Mouse (Mus musculus): Measurements from ENCODE around the gene Gm20388. TPM values are rescaled to one million over a fixed set of nuclear protein-coding genes. Genes with fewer than 3 reads are reported as not detected.

Gene Gm20388
- polyA plus RNA-seq, 1 experiment from 2014 or later = not detected

GRCm38 (mm10) chr8:122191054-122191376 is 2280.4 kb downstream of the Gm20388 start:
- Histone ChIP-seq H3K4me3 (ENCODE audit: low read depth, low read length) (no peak overlapping the region), H3K36me3 (ENCODE audit: control insufficient read depth, insufficient read depth) (no peaks in the 10 kb centered on the region), H3K4me2 (replicated peaks; ENCODE audit: low read depth) (no peak overlapping the region), H3K27me3 (replicated peaks; ENCODE audit: control insufficient read depth, insufficient read depth, low read length) (no peaks in the 10 kb centered on the region), H3K4me1 (replicated peaks; ENCODE audit: control insufficient read depth, insufficient read depth, low read length) (no peaks in the 10 kb centered on the region), H3K9me3 (ENCODE audit: control insufficient read depth) (no peaks in the 10 kb centered on the region), H3K9ac (ENCODE audit: low read depth, low read length) (no peak overlapping the region), H3K27ac (ENCODE audit: low read depth, low read length) (no peak overlapping the region)
- TF ChIP-seq CTCF (IDR thresholded peaks at IDR 0.05; ENCODE audit: low read depth) = no peak
- 64% methylated on average over 8 of the region's 8 CpGs for WGBS
- no peak for ATAC-seq

- WGBS = 83% methylated on average over 5 of the region's 5 CpGs
- H3K27ac ChIP-seq (ENCODE audit: low read depth, low read length) = no peak overlapping the region
- H3K4me2 ChIP-seq (replicated peaks; ENCODE audit: low read depth) = no peak overlapping the region
- TF ChIP-seq CTCF (IDR thresholded peaks at IDR 0.05; ENCODE audit: low read depth) = no peak
- no peak overlapping the region for H3K9ac ChIP-seq (ENCODE audit: low read depth, low read length)
- H3K9me3 ChIP-seq (ENCODE audit: control insufficient read depth) = no peaks in the 10 kb centered on the region
- H3K36me3 ChIP-seq (ENCODE audit: control insufficient read depth, insufficient read depth) = no peaks in the 10 kb centered on the region
- no peaks in the 10 kb centered on the region for H3K4me1 ChIP-seq (replicated peaks; ENCODE audit: control insufficient read depth, insufficient read depth, low read length)
- H3K27me3 ChIP-seq (replicated peaks; ENCODE audit: control insufficient read depth, insufficient read depth, low read length) = no peaks in the 10 kb centered on the region
- no peak for ATAC-seq
- no peak overlapping the region for H3K4me3 ChIP-seq (ENCODE audit: low read depth, low read length)
Observed at GRCm38 (mm10) chr8:122192771-122193170, 2282.1 kb downstream of the Gm20388 start.

GRCm38 (mm10) chr8:122193521-122193920 is 2282.9 kb downstream of the Gm20388 start:
- Histone ChIP-seq H3K27me3 (replicated peaks; ENCODE audit: control insufficient read depth, insufficient read depth, low read length) (no peaks in the 10 kb centered on the region), H3K36me3 (ENCODE audit: control insufficient read depth, insufficient read depth) (no peaks in the 10 kb centered on the region), H3K4me3 (ENCODE audit: low read depth, low read length) (no peak overlapping the region), H3K9ac (ENCODE audit: low read depth, low read length) (no peak overlapping the region), H3K4me2 (replicated peaks; ENCODE audit: low read depth) (no peak overlapping the region), H3K27ac (ENCODE audit: low read depth, low read length) (no peak overlapping the region), H3K4me1 (replicated peaks; ENCODE audit: control insufficient read depth, insufficient read depth, low read length) (no peaks in the 10 kb centered on the region), H3K9me3 (ENCODE audit: control insufficient read depth) (no peaks in the 10 kb centered on the region)
- no peak for ATAC-seq
- TF ChIP-seq CTCF (IDR thresholded peaks at IDR 0.05; ENCODE audit: low read depth) = no peak
- WGBS = 80% methylated on average over 11 of the region's 11 CpGs

- ATAC-seq = no peak
- Histone ChIP-seq H3K4me2 (replicated peaks; ENCODE audit: low read depth) (no peak overlapping the region), H3K36me3 (ENCODE audit: control insufficient read depth, insufficient read depth) (no peaks in the 10 kb centered on the region), H3K4me3 (ENCODE audit: low read depth, low read length) (no peak overlapping the region), H3K9ac (ENCODE audit: low read depth, low read length) (no peak overlapping the region), H3K27ac (ENCODE audit: low read depth, low read length) (no peak overlapping the region; the same call in 1 of the 2 replicates), H3K4me1 (replicated peaks; ENCODE audit: control insufficient read depth, insufficient read depth, low read length) (no peaks in the 10 kb centered on the region), H3K9me3 (ENCODE audit: control insufficient read depth) (no peaks in the 10 kb centered on the region), H3K27me3 (replicated peaks; ENCODE audit: control insufficient read depth, insufficient read depth, low read length) (no peaks in the 10 kb centered on the region)
- WGBS = 42% methylated on average over 8 of the region's 8 CpGs
- no peak for TF ChIP-seq CTCF (IDR thresholded peaks at IDR 0.05; ENCODE audit: low read depth)
Observed at GRCm38 (mm10) chr8:122194396-122194795, 2283.8 kb downstream of the Gm20388 start.

- Histone ChIP-seq H3K36me3 (ENCODE audit: control insufficient read depth, insufficient read depth) (no peaks in the 10 kb centered on the region), H3K4me1 (replicated peaks; ENCODE audit: control insufficient read depth, insufficient read depth, low read length) (no peaks in the 10 kb centered on the region), H3K4me2 (replicated peaks; ENCODE audit: low read depth) (no peak overlapping the region), H3K27ac (ENCODE audit: low read depth, low read length) (no peak overlapping the region), H3K4me3 (ENCODE audit: low read depth, low read length) (no peak overlapping the region), H3K9ac (ENCODE audit: low read depth, low read length) (no peak overlapping the region), H3K27me3 (replicated peaks; ENCODE audit: control insufficient read depth, insufficient read depth, low read length) (no peaks in the 10 kb centered on the region), H3K9me3 (ENCODE audit: control insufficient read depth) (no peaks in the 10 kb centered on the region)
- ATAC-seq = no peak
- 62% methylated on average over 5 of the region's 5 CpGs for WGBS
- TF ChIP-seq CTCF (IDR thresholded peaks at IDR 0.05; ENCODE audit: low read depth) = no peak
Observed at GRCm38 (mm10) chr8:122197342-122197741, 2286.7 kb downstream of the Gm20388 start.

GRCm38 (mm10) chr8:122198378-122199025 is 2287.9 kb downstream of the Gm20388 start:
- H3K27me3 ChIP-seq (replicated peaks; ENCODE audit: control insufficient read depth, insufficient read depth, low read length) = no peaks in the 10 kb centered on the region
- WGBS = 74% methylated on average over 12 of the region's 12 CpGs
- peak; percentile 21 for TF ChIP-seq CTCF (IDR thresholded peaks at IDR 0.05; ENCODE audit: low read depth)

GRCm38 (mm10) chr8:122199191-122199590 is 2288.6 kb downstream of the Gm20388 start:
- no peaks in the 10 kb centered on the region for H3K9me3 ChIP-seq (ENCODE audit: control insufficient read depth)
- no peaks in the 10 kb centered on the region for H3K36me3 ChIP-seq (ENCODE audit: control insufficient read depth, insufficient read depth)
- H3K4me3 ChIP-seq (ENCODE audit: low read depth, low read length) = no peak overlapping the region
- no peak for ATAC-seq
- H3K4me1 ChIP-seq (replicated peaks; ENCODE audit: control insufficient read depth, insufficient read depth, low read length) = no peaks in the 10 kb centered on the region
- 84% methylated on average over 9 of the region's 9 CpGs for WGBS
- H3K27ac ChIP-seq (ENCODE audit: low read depth, low read length) = no peak overlapping the region
- H3K9ac ChIP-seq (ENCODE audit: low read depth, low read length) = no peak overlapping the region
- no peak overlapping the region for H3K4me2 ChIP-seq (replicated peaks; ENCODE audit: low read depth)
- no peaks in the 10 kb centered on the region for H3K27me3 ChIP-seq (replicated peaks; ENCODE audit: control insufficient read depth, insufficient read depth, low read length)
- no peak for TF ChIP-seq CTCF (IDR thresholded peaks at IDR 0.05; ENCODE audit: low read depth)

More at GRCm38 (mm10) chr8:122198378-122199025, 2287.9 kb downstream of the Gm20388 start:
- Histone ChIP-seq H3K9ac (ENCODE audit: low read depth, low read length) (no peak overlapping the region), H3K9me3 (ENCODE audit: control insufficient read depth) (no peaks in the 10 kb centered on the region), H3K27ac (ENCODE audit: low read depth, low read length) (no peak overlapping the region), H3K36me3 (ENCODE audit: control insufficient read depth, insufficient read depth) (no peaks in the 10 kb centered on the region), H3K4me3 (ENCODE audit: low read depth, low read length) (no peak overlapping the region), H3K4me2 (replicated peaks; ENCODE audit: low read depth) (no peak overlapping the region), H3K4me1 (replicated peaks; ENCODE audit: control insufficient read depth, insufficient read depth, low read length) (no peaks in the 10 kb centered on the region)
- ATAC-seq = no peak
